ENCODE assay signal across 11 mouse cellular contexts in genomic region chr1:179588230-179588629, GRCm38 (mm10). TPM values are rescaled to one million over a fixed set of nuclear protein-coding genes. Genes with fewer than 3 reads are reported as not detected.
DNase-seq lines count a peak whose midpoint lies in the region; ATAC-seq lines count a peak whose summit lies in the region.
"Had no signal": no experiment of that assay in that cellular context is flagged by ENCODE, and none has a peak within 500 bp of the region (broad histone marks: within the 10 kb centered on the region; RNA-seq: fewer than 3 reads in every experiment).

No protein-coding gene starts in this region.

- peaks cover 8% of the 10 kb centered on the region for H3K36me3 ChIP-seq in heart, embryonic 12.5 days
- H3K36me3 ChIP-seq in heart, embryonic 14.5 days (ENCODE audit: control insufficient read depth, insufficient read depth, low read length), result peaks cover 6% of the 10 kb centered on the region

- peaks cover 42% of the 10 kb centered on the region for H3K4me1 ChIP-seq in heart, embryonic 12.5 days (replicated peaks)
- H3K4me1 ChIP-seq in heart, embryonic 14.5 days (ENCODE audit: control insufficient read depth in 2 of 2, insufficient read depth in 2 of 2, low read length in 2 of 2), result peaks cover 19 to 50% of the 10 kb centered on the region in 2 experiments

- H3K4me2 ChIP-seq in heart, embryonic 12.5 days, result no peak overlapping the region
- H3K4me2 ChIP-seq in heart, embryonic 14.5 days (ENCODE audit: low read length), result peak overlapping the region; percentile 14; the same call in 1 of the 2 replicates

- 76% methylated on average over 4 of the region's 4 CpGs for WGBS in heart, embryonic 12.5 days
- 51% methylated on average over 4 of the region's 4 CpGs for WGBS in heart, embryonic 14.5 days

- H3K9me3 ChIP-seq in heart, embryonic 12.5 days (replicated peaks), result no peaks in the 10 kb centered on the region
- H3K9me3 ChIP-seq in heart, embryonic 14.5 days (ENCODE audit: control insufficient read depth, low read length), result no peaks in the 10 kb centered on the region

- no peak overlapping the region for H3K27ac ChIP-seq in heart, embryonic 12.5 days (ENCODE audit: poor library complexity, severe bottlenecking)
- peak overlapping the region; percentile 48 to 61 for H3K27ac ChIP-seq in heart, embryonic 14.5 days (replicated peaks in 1 of 2; ENCODE audit: control insufficient read depth in 1 of 2, insufficient read depth in 1 of 2, low read depth in 2 of 2, low read length in 2 of 2)
- H3K27ac ChIP-seq: kidney, postnatal 0 days had no signal

- H3K9ac ChIP-seq in heart, embryonic 12.5 days, result no peak overlapping the region
- H3K9ac ChIP-seq in heart, embryonic 14.5 days (ENCODE audit: low read length), result no peak overlapping the region

- H3K4me3 ChIP-seq in heart, embryonic 12.5 days, result no peak overlapping the region
- no peak overlapping the region for H3K4me3 ChIP-seq in heart, embryonic 14.5 days (ENCODE audit: control insufficient read depth in 1 of 2, insufficient read depth in 1 of 2, low read depth in 1 of 2, low read length in 2 of 2)

- peak; percentile 23 to 31 for DNase-seq in heart, adult 9 months (ENCODE audit: low spot score in 2 of 2)
- DNase-seq in right cerebral cortex, postnatal 4 days, result peak; percentile 18
- no peak for DNase-seq in right cerebral cortex, adult 2 months (ENCODE audit: low spot score in 2 of 2)
- DNase-seq in urinary bladder, postnatal 25 days (ENCODE audit: low spot score), result no peak
- DNase-seq in spleen, adult 12 weeks (ENCODE audit: low spot score), result no peak
- no peak for DNase-seq in kidney, postnatal 10 days
- DNase-seq: thymus, postnatal 25 days had no signal

- ATAC-seq in heart, embryonic 12.5 days (ENCODE audit: insufficient number of reproducible peaks, low FRiP score), result no peak
- no peak for ATAC-seq in heart, embryonic 14.5 days (ENCODE audit: insufficient number of reproducible peaks, insufficient read depth, low FRiP score, low read depth)
- ATAC-seq: midbrain, embryonic 16.5 days had no signal

- H3K27me3 ChIP-seq in heart, embryonic 12.5 days (replicated peaks), result no peaks in the 10 kb centered on the region
- no peaks in the 10 kb centered on the region for H3K27me3 ChIP-seq in heart, embryonic 14.5 days (ENCODE audit: control insufficient read depth, insufficient read depth, low read length)

RNA-seq across cellular contexts. Expression of gene Cnst, which starts 42.1 kb away (rescaled TPM):
- 20.5 and 22.2 TPM in 2 replicates for polyA plus RNA-seq in heart, embryonic 12.5 days (2016; fragmentation: Nextera tagmentation; extraction: Ambion mirVana)
- 17.6 and 18.1 TPM in 2 replicates for polyA plus RNA-seq in heart, embryonic 14.5 days (2014; fragmentation: Nextera tagmentation; extraction: Ambion mirVana)

RNA-seq across cellular contexts. Expression of gene Tfb2m, which starts 42.2 kb away (rescaled TPM):
- 25.6 and 26.1 TPM in 2 replicates for polyA plus RNA-seq in heart, embryonic 12.5 days (2016; fragmentation: Nextera tagmentation; extraction: Ambion mirVana)
- 26.6 and 29.0 TPM in 2 replicates for polyA plus RNA-seq in heart, embryonic 14.5 days (2014; fragmentation: Nextera tagmentation; extraction: Ambion mirVana)

Comparison
In these comparisons a context has a peak if more than half of its experiments do, and no peak if none do; other contexts are left out.
1. DNase-seq: peak in heart, adult 9 months (2 of 2) and right cerebral cortex, postnatal 4 days (single experiment); none in right cerebral cortex, adult 2 months (0 of 2), urinary bladder, postnatal 25 days (single experiment), spleen, adult 12 weeks (single experiment) and kidney, postnatal 10 days (single experiment).